Mouse (Mus musculus) embryonic fibroblast, embryonic 13.5 days (primary cell): Measurements from ENCODE around the gene Selenoh.

Experiments
- CTCF ChIP-seq: IDR thresholded peaks from 2 replicates; pipeline ENCODE4 v1.5.1; 2011; ENCODE audit warnings: mild to moderate bottlenecking, control low read depth, low read length, moderate library complexity, borderline replicate concordance; ENCODE audit not compliant: insufficient read depth
- POLR2A ChIP-seq: IDR thresholded peaks from 2 replicates; pipeline ENCODE4 v1.6.1; 2011; ENCODE audit warnings: low read depth, mild to moderate bottlenecking, control low read depth, low read length, moderate library complexity

GRCm38 (mm10) chr2:84619646-84620340, 50.8 kb downstream of the Selenoh start:
- TF ChIP-seq CTCF (no peak), POLR2A (no peak)
